In the genomic region with DNA sequence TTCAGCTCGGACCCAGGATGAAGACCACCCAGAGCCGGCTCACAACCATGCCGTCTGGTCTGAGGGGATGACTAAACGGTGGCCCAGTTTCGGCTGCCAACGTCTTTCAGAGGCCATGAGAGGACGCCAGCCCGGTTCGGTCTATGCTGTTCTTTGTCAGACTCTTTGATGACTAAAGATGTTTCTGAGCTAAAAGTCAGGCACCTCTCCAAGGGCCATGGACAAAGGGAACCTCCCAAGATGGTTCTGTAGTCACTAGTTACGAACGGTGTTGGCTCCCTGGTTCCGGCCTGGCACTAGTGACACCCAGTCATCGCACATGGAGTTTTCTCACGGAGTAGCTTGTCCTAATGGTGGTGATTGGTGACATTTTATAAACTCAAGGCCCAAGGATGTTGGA, we compare ENCODE assay signal across 12 mouse cellular contexts.
A peak's percentile ranks its signal among the peaks of the same experiment; 100 is the strongest.
DNase-seq lines count a peak whose midpoint lies in the region; ATAC-seq lines count a peak whose summit lies in the region.
"Had no signal": no experiment of that assay in that cellular context is flagged by ENCODE, and none has a peak within 500 bp of the region (broad histone marks: within the 10 kb centered on the region; RNA-seq: fewer than 3 reads in every experiment).

No protein-coding gene starts in this region.

- ATAC-seq in forebrain, embryonic 12.5 days (ENCODE audit: low FRiP score) = no peak
- no peak for ATAC-seq in hindbrain, embryonic 15.5 days (ENCODE audit: low FRiP score, low read depth)
- ATAC-seq in neural tube, embryonic 14.5 days (ENCODE audit: low read depth) = no peak

- no peaks in the 10 kb centered on the region for H3K27me3 ChIP-seq in forebrain, embryonic 12.5 days
- no peaks in the 10 kb centered on the region for H3K27me3 ChIP-seq in hindbrain, embryonic 15.5 days
- no peaks in the 10 kb centered on the region for H3K27me3 ChIP-seq in neural tube, embryonic 14.5 days (ENCODE audit: control insufficient read depth, insufficient read depth, low read length)
- H3K27me3 ChIP-seq: heart, embryonic 15.5 days; lung, embryonic 15.5 days had no signal

- H3K4me3 ChIP-seq in forebrain, embryonic 12.5 days (replicated peaks) = no peak overlapping the region
- no peak overlapping the region for H3K4me3 ChIP-seq in hindbrain, embryonic 15.5 days
- no peak overlapping the region for H3K4me3 ChIP-seq in neural tube, embryonic 14.5 days (ENCODE audit: low read depth, low read length)
- H3K4me3 ChIP-seq: heart, embryonic 15.5 days; lung, embryonic 15.5 days had no signal

- 76% methylated on average over 14 of the region's 14 CpGs for WGBS in forebrain, embryonic 12.5 days
- WGBS in hindbrain, embryonic 15.5 days = 74% methylated on average over 14 of the region's 14 CpGs
- WGBS in neural tube, embryonic 14.5 days = 72% methylated on average over 14 of the region's 14 CpGs

- no peak overlapping the region for H3K4me2 ChIP-seq in forebrain, embryonic 12.5 days
- no peak overlapping the region for H3K4me2 ChIP-seq in hindbrain, embryonic 15.5 days
- H3K4me2 ChIP-seq in neural tube, embryonic 14.5 days (ENCODE audit: low read depth, low read length) = no peak overlapping the region
- H3K4me2 ChIP-seq: heart, embryonic 15.5 days; lung, embryonic 15.5 days had no signal

- peaks cover 62% of the 10 kb centered on the region for H3K4me1 ChIP-seq in forebrain, embryonic 12.5 days
- H3K4me1 ChIP-seq in hindbrain, embryonic 15.5 days (replicated peaks) = peaks cover 70% of the 10 kb centered on the region
- H3K4me1 ChIP-seq in neural tube, embryonic 14.5 days (ENCODE audit: control insufficient read depth, insufficient read depth, low read length) = peaks cover 44% of the 10 kb centered on the region

- H3K9me3 ChIP-seq in forebrain, embryonic 12.5 days = no peaks in the 10 kb centered on the region
- no peaks in the 10 kb centered on the region for H3K9me3 ChIP-seq in hindbrain, embryonic 15.5 days
- H3K9me3 ChIP-seq in neural tube, embryonic 14.5 days (ENCODE audit: control insufficient read depth, low read length) = no peaks in the 10 kb centered on the region
- H3K9me3 ChIP-seq: heart, embryonic 15.5 days; lung, embryonic 15.5 days had no signal

- peak; percentile 45 to 54 for DNase-seq in layer of hippocampus, postnatal 10 days (ENCODE audit: low spot score in 2 of 2)
- DNase-seq in layer of hippocampus, adult 9-10 months (ENCODE audit: low spot score) = no peak
- DNase-seq in thymus, adult 18-20 months = no peak
- DNase-seq in adrenal gland, adult 18-20 months (ENCODE audit: low spot score in 2 of 2) = no peak
- DNase-seq: right cerebral cortex, postnatal 14 days had no signal

- H3K9ac ChIP-seq in forebrain, embryonic 12.5 days = 0 out of 2 replicates have a peak overlapping the region, but pooled peaks have one; percentile 22
- no peak overlapping the region for H3K9ac ChIP-seq in hindbrain, embryonic 15.5 days
- no peak overlapping the region for H3K9ac ChIP-seq in neural tube, embryonic 14.5 days (replicated peaks; ENCODE audit: low read depth, low read length)
- H3K9ac ChIP-seq: heart, embryonic 15.5 days; lung, embryonic 15.5 days had no signal

- no peaks in the 10 kb centered on the region for H3K36me3 ChIP-seq in forebrain, embryonic 12.5 days (replicated peaks)
- no peaks in the 10 kb centered on the region for H3K36me3 ChIP-seq in hindbrain, embryonic 15.5 days
- H3K36me3 ChIP-seq in neural tube, embryonic 14.5 days (ENCODE audit: control insufficient read depth, insufficient read depth, low read length) = no peaks in the 10 kb centered on the region
- H3K36me3 ChIP-seq: heart, embryonic 15.5 days; lung, embryonic 15.5 days had no signal

- peak overlapping the region; percentile 93 for H3K27ac ChIP-seq in forebrain, embryonic 12.5 days
- H3K27ac ChIP-seq in hindbrain, embryonic 15.5 days (replicated peaks) = peak overlapping the region; percentile 87
- H3K27ac ChIP-seq in neural tube, embryonic 14.5 days (ENCODE audit: low read depth, low read length) = peak overlapping the region; percentile 80
- H3K27ac ChIP-seq: heart, embryonic 15.5 days; kidney, postnatal 0 days; lung, embryonic 15.5 days; stomach, postnatal 0 days had no signal

Comparison
In these comparisons a context has a peak if more than half of its experiments do, and no peak if none do; other contexts are left out.
1. DNase-seq: peak in layer of hippocampus, postnatal 10 days (2 of 2); none in layer of hippocampus, adult 9-10 months (single experiment), thymus, adult 18-20 months (0 of 2) and adrenal gland, adult 18-20 months (0 of 2).
2. Peak in every context shown above with its lines, with median percentiles within 50 percentile points of each other: H3K27ac ChIP-seq.